Mouse (Mus musculus) forebrain, embryonic 12.5 days (tissue): ENCODE measurements at regions not wholly inside any gene's neighbourhood (a gene's known extent, or its start where the extent isn't known, plus 50 kb on each side); places are given as distances from the start of the nearest gene placed in this dataset.
A peak's percentile ranks its signal among the peaks of the same experiment; 100 is the strongest.

ENCODE experiments used
- ATAC-seq: fragments of 200-750 bp; cut with Nextera tagmentation; 2 replicates; pipeline ENCODE4 v1.8.0; 2017; ENCODE audit warnings: moderate TSS enrichment; ENCODE audit not compliant: low FRiP score
- H3K27ac ChIP-seq: fragments of 300-500 bp; sonication (generic); 2 replicates; pipeline ENCODE4 v1.5.1; 2016; ENCODE audit warnings: mild to moderate bottlenecking
- H3K27me3 ChIP-seq: fragments of 300-500 bp; sonication (generic); 2 replicates; pipeline ENCODE4 v1.6.1; 2016; ENCODE audit warnings: mild to moderate bottlenecking
- H3K36me3 ChIP-seq: fragments of 300-500 bp; sonication (generic); replicated peaks from 2 replicates; pipeline ENCODE4 v1.6.1; 2016; ENCODE audit warnings: mild to moderate bottlenecking
- H3K4me1 ChIP-seq: fragments of 300-500 bp; sonication (generic); 2 replicates; pipeline ENCODE4 v1.6.1; 2016
- H3K4me2 ChIP-seq: fragments of 300-500 bp; sonication (generic); 2 replicates; pipeline ENCODE4 v1.6.1; 2016; ENCODE audit warnings: mild to moderate bottlenecking, moderate library complexity
- H3K4me3 ChIP-seq: fragments of 300-500 bp; sonication (generic); replicated peaks from 2 replicates; pipeline ENCODE4 v1.5.1; 2016; ENCODE audit warnings: mild to moderate bottlenecking
- H3K9ac ChIP-seq: fragments of 300-500 bp; sonication (generic); 2 replicates; pipeline ENCODE4 v1.6.1; 2016; ENCODE audit warnings: mild to moderate bottlenecking
- H3K9me3 ChIP-seq: fragments of 300-500 bp; sonication (generic); 2 replicates; pipeline ENCODE4 v1.6.1; 2016
- WGBS: fragments of 180-500 bp; shearing (Covaris S2); methylation state at CpG from one replicate; pipeline ENCODE4 v1.1.7; 2016; 5-methylcytosine and 5-hydroxymethylcytosine counted together

DNA sequence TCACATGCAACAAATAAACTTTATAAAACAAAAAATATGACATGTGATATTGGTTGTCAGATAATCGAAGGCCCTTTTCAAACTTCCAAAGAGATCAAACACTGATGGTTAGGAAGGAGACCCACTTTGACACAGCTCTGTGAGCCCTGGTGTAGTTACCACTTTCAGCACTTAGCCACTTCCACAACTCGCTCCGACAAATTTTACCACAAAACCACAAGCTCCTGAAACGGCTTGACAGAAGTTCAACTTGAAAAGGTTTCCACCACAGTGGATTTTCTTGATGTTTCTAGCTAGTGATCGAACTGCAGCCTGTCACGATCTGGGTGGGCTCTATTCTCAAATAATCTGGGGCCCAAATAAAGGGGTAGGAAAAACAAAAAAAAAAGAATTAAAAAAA is 742.2 kb upstream of the Zeb2 start:
- H3K9ac ChIP-seq: no peak overlapping the region
- no peak for ATAC-seq
- H3K27ac ChIP-seq: no peak overlapping the region
- H3K36me3 ChIP-seq: no peaks in the 10 kb centered on the region
- no peak overlapping the region for H3K4me2 ChIP-seq
- H3K9me3 ChIP-seq: no peaks in the 10 kb centered on the region
- no peaks in the 10 kb centered on the region for H3K4me1 ChIP-seq
- H3K27me3 ChIP-seq: no peaks in the 10 kb centered on the region
- 89% methylated on average over 6 of the region's 6 CpGs for WGBS
- H3K4me3 ChIP-seq: no peak overlapping the region

DNA sequence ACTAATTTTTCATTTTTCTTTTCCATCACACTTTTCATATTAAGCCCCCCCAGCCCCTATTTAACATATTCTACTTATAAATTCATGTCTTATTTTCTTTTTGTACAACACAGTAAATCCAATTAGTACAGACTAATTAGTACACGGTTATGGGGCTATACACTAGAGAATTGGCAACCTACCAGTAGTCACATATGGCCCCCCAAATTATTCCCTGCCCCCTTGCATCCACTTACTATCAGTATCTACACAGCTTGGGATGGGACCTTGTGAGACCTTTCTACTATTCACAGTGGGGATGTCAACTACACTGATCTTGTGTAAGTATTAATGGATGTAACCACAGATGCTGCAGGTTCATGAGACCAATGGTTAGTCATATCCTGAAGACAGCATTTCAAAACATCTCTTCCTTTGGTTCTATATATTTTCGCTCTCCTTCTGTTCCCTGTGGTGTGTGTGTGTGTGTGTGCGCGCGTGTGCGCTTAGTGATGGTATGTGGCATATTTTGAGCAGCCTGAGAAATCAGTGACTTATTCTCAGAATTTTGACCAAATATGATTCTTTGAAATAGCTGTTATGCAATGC is 732.9 kb upstream of the Zeb2 start:
- peak; percentile 68; the same call in 1 of the 2 replicates for ATAC-seq
- H3K36me3 ChIP-seq: no peaks in the 10 kb centered on the region
- H3K4me2 ChIP-seq: no peak overlapping the region
- no peaks in the 10 kb centered on the region for H3K9me3 ChIP-seq
- H3K4me3 ChIP-seq: no peak overlapping the region
- no peaks in the 10 kb centered on the region for H3K4me1 ChIP-seq
- 81% methylated on average over 6 of the region's 6 CpGs for WGBS
- H3K27ac ChIP-seq: no peak overlapping the region
- no peak overlapping the region for H3K9ac ChIP-seq
- H3K27me3 ChIP-seq: no peaks in the 10 kb centered on the region

DNA sequence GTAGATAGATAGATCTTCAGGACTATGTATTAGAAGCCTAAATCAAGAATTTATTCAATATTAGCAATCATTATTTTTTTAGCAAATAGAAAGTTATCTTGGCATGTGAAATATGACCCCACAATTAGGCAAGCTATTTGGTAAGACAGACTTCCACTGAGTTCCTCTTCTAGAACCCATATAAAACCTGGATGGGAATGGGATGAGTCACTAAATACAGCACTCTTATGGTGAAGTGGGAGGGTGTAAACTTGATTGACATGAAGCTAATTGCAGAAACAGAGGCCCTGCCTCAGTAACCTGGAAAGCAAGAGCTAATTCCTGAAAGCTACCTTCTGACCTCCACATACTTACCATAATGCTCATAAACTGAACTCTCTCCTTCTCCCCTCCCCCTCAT is 723.2 kb upstream of the Zeb2 start:
- H3K4me1 ChIP-seq: no peaks in the 10 kb centered on the region
- no peak overlapping the region for H3K4me3 ChIP-seq
- no peak for ATAC-seq
- H3K4me2 ChIP-seq: no peak overlapping the region
- H3K9ac ChIP-seq: no peak overlapping the region
- no peaks in the 10 kb centered on the region for H3K36me3 ChIP-seq
- no peaks in the 10 kb centered on the region for H3K9me3 ChIP-seq
- no peaks in the 10 kb centered on the region for H3K27me3 ChIP-seq
- H3K27ac ChIP-seq: no peak overlapping the region

DNA sequence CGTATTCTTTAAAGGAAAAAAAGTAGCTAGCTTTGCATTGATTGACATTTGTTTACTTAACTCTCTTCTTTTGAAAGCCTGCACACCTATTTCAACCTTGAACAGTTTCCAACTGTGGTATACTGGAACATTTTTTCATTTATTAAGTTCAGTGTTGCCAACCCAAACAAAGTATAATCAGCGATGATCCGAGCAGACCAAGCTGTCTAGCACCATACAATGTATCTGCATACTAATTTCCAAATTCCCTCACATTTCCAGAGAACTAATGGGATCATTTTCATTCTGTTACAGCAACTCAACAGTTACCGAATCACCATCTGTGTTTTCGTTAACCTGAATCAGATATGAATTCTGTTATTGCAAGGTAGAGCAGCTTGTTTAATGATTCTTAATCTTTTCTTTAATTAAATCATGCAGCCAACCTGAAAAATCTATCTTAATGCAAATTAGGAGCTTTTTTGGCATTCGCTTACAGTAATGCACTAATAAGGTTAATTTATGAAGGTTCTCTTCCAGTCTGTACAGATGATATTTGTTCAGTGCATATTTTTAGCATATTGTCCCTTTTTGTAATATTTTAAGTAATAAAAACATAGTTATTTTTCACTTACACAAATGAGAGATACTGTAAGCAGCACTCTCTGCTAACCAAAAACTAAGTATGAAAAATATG is 719.5 kb upstream of the Zeb2 start:
- Histone ChIP-seq H3K9me3 (no peaks in the 10 kb centered on the region), H3K4me1 (no peaks in the 10 kb centered on the region), H3K4me3 (no peak overlapping the region), H3K36me3 (no peaks in the 10 kb centered on the region), H3K27ac (no peak overlapping the region), H3K9ac (no peak overlapping the region), H3K27me3 (no peaks in the 10 kb centered on the region), H3K4me2 (no peak overlapping the region)
- 70% methylated on average over 6 of the region's 6 CpGs for WGBS
- ATAC-seq: no peak

DNA sequence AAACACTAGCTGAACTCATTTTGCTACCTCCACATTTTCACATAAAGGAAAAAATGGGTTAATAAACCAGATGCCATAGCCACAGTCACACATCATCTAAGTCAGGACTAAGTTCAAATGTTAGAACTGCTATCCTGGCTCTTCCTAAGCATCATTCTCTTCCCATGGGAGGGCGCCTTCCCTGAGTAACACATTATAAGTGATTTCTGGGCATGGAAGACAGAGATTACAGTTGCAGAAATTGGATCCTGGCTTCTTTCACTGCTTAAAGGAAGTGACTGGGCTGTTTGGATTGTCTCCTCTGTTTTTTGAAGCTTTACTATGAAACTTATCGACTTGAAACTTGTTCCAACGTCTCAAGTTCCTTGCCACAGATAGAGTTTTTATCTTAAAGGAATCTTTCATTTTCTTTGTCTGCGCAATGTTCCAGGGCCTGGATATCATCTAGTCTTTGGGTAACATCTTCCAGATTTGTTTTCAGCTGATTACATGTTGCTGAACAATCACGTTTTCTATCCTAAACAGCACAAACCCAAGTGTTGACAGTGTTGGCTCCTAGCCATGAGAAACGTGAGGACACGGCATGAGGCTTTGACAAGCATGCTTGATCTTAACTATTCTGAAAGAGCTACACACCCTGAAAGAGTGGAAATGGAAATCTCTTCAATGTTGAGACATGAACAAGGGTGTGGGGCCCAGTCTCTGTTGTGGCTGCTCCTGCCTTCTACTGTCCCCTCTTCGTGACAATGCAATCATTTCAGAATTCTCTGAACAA is 700.9 kb upstream of the Zeb2 start:
- Histone ChIP-seq H3K9ac (no peak overlapping the region), H3K27me3 (no peaks in the 10 kb centered on the region), H3K4me1 (no peaks in the 10 kb centered on the region), H3K36me3 (no peaks in the 10 kb centered on the region), H3K4me3 (no peak overlapping the region), H3K27ac (no peak overlapping the region), H3K9me3 (no peaks in the 10 kb centered on the region), H3K4me2 (no peak overlapping the region)
- 84% methylated on average over 8 of the region's 8 CpGs for WGBS
- no peak for ATAC-seq

DNA sequence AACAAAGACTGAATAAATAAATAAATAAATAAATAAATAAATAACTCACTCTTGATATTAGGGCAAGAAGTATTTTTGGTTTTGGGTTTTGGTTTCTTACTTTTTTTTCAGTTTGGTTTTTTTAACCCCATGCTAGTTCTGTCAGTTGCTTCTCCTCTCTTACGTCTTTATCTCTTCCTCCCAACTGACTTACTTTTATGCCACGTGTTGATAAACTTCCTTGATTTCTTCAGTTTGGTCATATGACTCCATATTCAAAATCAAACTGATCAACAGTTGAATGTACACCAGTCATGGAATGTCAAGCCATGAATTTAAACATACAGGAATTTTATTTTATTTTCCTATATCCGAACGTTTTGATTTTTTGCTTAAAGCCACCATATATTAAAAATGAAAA is 697.5 kb upstream of the Zeb2 start:
- 89% methylated on average over 4 of the region's 4 CpGs for WGBS
- no peak overlapping the region for H3K4me3 ChIP-seq
- ATAC-seq: no peak
- H3K4me2 ChIP-seq: no peak overlapping the region
- no peak overlapping the region for H3K27ac ChIP-seq
- no peak overlapping the region for H3K9ac ChIP-seq
- no peaks in the 10 kb centered on the region for H3K4me1 ChIP-seq
- no peaks in the 10 kb centered on the region for H3K36me3 ChIP-seq
- H3K9me3 ChIP-seq: no peaks in the 10 kb centered on the region
- H3K27me3 ChIP-seq: no peaks in the 10 kb centered on the region

DNA sequence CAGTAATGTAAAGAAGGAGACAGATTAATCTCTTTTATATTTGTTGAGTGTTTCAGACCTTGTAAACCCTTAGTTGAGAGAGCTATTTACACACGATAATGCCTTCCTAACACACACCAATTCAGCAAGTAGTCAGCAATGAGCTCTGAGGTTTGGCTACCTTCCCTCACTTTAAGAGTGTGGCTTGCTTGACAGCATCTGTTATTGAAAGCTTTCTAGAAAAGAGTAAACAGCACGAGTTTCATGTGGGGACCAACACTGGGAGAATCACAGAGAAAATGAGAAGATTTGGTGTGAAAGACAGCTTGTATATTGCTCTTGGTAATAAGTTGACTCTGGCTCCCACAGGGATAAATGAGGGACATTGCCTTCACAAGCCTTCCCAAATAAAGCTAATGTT is 688.1 kb upstream of the Zeb2 start:
- H3K27ac ChIP-seq: no peak overlapping the region
- no peak overlapping the region for H3K4me3 ChIP-seq
- H3K27me3 ChIP-seq: no peaks in the 10 kb centered on the region; the same call in 1 of the 2 replicates
- H3K9me3 ChIP-seq: no peaks in the 10 kb centered on the region
- WGBS: 78% methylated on average over 2 of the region's 2 CpGs
- no peak overlapping the region for H3K4me2 ChIP-seq
- no peak overlapping the region for H3K9ac ChIP-seq
- H3K36me3 ChIP-seq: no peaks in the 10 kb centered on the region
- no peak for ATAC-seq
- H3K4me1 ChIP-seq: no peaks in the 10 kb centered on the region

DNA sequence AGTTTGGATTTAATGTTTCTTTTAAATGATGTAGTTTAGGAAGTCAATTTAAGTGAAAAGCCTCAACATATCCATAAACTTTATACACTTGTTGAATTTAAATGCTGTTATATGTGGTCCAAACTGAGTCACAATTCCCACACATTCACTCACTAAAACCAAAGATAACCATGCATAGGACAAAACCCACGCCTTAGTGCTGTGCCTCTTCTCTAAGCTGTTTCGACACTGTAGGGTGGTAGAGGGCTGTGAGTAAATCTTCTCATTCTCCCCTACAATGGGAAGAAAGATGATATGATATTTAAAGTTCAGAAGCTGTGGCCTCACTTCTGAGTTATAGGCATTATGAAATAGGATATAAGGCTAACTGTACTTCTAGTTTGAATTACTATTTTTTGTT is 682.9 kb upstream of the Zeb2 start:
- Histone ChIP-seq H3K9me3 (no peaks in the 10 kb centered on the region), H3K4me2 (no peak overlapping the region), H3K27me3 (no peaks in the 10 kb centered on the region; the same call in 1 of the 2 replicates), H3K36me3 (no peaks in the 10 kb centered on the region), H3K9ac (no peak overlapping the region), H3K4me3 (no peak overlapping the region), H3K4me1 (no peaks in the 10 kb centered on the region), H3K27ac (no peak overlapping the region)
- ATAC-seq: no peak
- WGBS: 86% methylated on average over 2 of the region's 2 CpGs

DNA sequence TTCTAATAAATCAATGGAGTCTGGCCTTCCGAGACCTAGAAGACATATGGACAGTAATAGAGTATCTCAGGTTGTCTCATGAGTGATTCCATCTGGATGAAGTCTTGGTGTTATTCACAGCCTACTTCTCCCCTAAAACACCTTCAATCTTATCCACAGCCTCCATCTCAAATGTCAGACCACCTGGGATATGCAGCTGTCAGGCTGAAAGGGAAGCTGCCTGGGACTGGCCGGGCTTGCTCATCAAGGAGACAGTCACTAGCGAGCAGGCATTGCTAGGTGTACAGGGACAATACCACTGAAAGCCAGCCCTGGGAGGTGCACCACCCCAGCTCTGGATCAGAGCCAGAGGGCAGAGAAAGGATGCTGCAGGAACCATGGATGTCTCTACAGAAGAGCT is 676.4 kb upstream of the Zeb2 start:
- 70% methylated on average over 3 of the region's 3 CpGs for WGBS
- H3K4me2 ChIP-seq: no peak overlapping the region
- H3K4me3 ChIP-seq: no peak overlapping the region
- no peaks in the 10 kb centered on the region for H3K27me3 ChIP-seq
- no peaks in the 10 kb centered on the region for H3K36me3 ChIP-seq
- H3K9me3 ChIP-seq: no peaks in the 10 kb centered on the region
- peaks cover 8% of the 10 kb centered on the region for H3K4me1 ChIP-seq
- no peak overlapping the region for H3K27ac ChIP-seq
- no peak overlapping the region for H3K9ac ChIP-seq
- ATAC-seq: no peak

DNA sequence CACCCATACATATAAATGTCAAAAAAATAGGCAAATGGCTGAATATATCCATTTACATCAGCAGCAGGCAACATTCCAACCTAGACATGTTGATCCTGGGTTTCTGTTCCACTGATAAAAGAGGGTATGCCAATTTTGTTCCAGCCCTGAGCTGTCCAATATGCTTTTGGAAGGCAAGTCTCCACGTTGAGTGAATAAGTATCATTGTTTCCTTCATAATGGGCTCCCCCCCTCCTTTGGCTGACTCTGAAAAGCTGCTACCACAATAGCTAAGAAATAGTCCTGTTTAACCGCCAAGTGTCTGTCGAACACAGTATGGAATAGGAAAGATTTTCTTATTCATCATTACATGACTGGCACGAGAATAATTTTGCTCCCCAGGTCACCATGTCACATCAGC is 672.5 kb upstream of the Zeb2 start:
- H3K9ac ChIP-seq: no peak overlapping the region
- H3K27me3 ChIP-seq: no peaks in the 10 kb centered on the region
- peak; percentile 27; the same call in 1 of the 2 replicates for ATAC-seq
- H3K9me3 ChIP-seq: no peaks in the 10 kb centered on the region
- H3K4me1 ChIP-seq: peaks cover 16% of the 10 kb centered on the region
- no peak overlapping the region for H3K4me3 ChIP-seq
- no peak overlapping the region for H3K27ac ChIP-seq
- 13% methylated on average over 4 of the region's 4 CpGs for WGBS
- H3K36me3 ChIP-seq: no peaks in the 10 kb centered on the region
- no peak overlapping the region for H3K4me2 ChIP-seq

DNA sequence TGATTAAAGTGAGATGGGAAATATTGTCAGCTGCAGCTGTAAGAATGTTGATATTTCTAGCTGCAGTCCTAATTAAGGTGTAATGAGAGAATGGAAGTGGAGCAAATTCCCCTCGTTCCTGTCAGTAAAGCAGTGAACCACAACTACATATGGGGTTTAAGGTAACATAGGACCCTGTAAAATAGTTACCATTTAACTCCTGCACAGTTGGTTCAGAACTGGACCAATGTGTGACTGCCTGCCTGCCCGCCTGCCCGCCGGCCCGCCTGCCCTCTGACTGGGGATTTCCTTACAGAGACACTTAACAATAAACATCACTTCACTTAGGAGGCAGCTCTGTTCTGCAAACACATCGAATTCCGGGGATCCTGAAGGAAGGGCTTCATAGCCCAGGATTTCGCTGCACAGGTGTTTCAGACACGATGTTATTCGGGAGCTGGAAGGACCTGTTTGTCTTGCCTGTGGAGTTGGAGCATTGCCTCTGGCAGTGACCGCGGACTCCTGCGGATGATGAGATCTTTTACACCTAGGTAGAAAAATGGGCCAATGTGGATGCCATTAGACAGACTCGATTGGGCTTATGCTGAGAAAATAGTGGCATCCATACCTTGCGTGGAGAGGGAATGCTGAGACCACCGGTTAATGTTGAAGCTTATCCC is 670.7 kb upstream of the Zeb2 start:
- ATAC-seq: no peak
- H3K36me3 ChIP-seq: no peaks in the 10 kb centered on the region
- no peak overlapping the region for H3K4me3 ChIP-seq
- no peak overlapping the region for H3K9ac ChIP-seq
- H3K4me1 ChIP-seq: peaks cover 16% of the 10 kb centered on the region
- 61% methylated on average over 16 of the region's 16 CpGs for WGBS
- H3K27me3 ChIP-seq: no peaks in the 10 kb centered on the region
- no peaks in the 10 kb centered on the region for H3K9me3 ChIP-seq
- no peak overlapping the region for H3K27ac ChIP-seq
- no peak overlapping the region for H3K4me2 ChIP-seq

DNA sequence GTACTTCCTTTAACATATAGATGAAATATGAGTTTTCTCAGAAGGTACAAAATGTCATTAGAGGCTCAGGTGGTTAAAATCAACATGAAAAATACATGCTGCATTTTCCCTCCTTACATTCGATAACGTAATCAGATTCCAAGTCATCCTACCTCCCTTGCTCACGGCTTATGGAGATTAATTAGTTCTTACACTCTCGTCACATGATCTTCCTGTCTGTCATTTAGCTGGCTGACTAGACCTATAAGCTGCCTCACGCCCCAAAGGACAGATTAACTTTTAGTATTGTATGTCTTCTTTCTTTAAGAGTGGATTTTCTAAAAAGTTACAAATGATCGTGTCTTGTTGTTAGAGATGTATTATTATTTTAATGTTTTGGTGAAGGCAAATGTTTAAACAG is 669.6 kb upstream of the Zeb2 start:
- H3K4me3 ChIP-seq: no peak overlapping the region
- no peak for ATAC-seq
- no peaks in the 10 kb centered on the region for H3K9me3 ChIP-seq
- no peaks in the 10 kb centered on the region for H3K36me3 ChIP-seq
- no peaks in the 10 kb centered on the region for H3K27me3 ChIP-seq
- 28% methylated on average over 6 of the region's 6 CpGs for WGBS
- no peak overlapping the region for H3K9ac ChIP-seq
- peaks cover 16% of the 10 kb centered on the region for H3K4me1 ChIP-seq
- H3K4me2 ChIP-seq: no peak overlapping the region
- no peak overlapping the region for H3K27ac ChIP-seq
